Comparison of ENCODE assay signal across 8 mouse cellular contexts in the genomic region with DNA sequence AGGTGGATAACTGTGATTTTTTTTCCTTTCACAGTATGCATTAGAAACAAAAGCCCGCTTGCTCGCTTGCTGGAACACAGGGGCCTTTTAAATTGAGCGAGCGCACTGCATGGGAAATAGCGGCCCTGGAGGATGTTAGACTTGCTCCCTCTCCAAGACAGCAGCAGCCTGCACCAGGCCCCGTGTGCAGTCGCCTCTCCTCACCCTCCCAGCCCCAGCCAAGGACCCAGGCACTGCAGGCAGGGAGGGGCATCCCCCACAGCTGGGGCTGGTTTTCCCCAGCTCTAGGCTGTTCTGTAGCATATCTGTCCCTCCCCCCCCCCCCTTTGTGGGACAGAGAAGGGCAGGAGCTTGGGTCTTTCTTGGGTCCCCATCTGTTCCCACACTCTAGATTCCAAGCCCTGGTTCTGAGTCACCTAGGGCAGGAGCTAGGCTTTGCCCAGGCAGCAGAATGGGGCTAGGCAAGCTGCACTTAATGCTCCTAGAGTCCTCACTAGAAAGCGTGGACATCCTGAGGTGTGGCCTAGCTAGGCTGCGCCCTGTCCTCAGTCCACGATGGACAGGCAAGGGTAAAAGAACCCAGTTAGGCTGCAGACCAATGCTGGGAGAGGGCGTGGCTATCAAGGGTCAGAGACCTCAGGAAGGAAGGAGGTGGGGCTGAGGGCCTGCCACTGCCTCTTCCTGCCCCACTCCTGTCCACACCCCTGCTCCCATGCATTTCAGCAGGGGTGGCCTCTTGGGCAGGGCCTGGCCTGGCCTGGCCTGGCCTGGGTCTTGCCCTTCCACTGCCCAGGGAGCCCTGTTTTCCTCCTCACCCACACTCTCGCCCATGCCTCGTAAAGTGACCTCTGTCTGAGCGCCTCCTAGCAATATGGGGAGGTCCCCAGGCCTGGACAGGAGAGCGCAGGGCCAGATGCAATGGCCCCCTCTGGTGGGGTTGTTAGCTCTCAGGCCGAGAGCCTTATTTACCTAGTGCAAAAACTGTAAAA.
A peak's percentile ranks its signal among the peaks of the same experiment; 100 is the strongest.
DNase-seq lines count a peak whose midpoint lies in the region; ATAC-seq lines count a peak whose summit lies in the region.

No protein-coding gene starts in this region.

- H3K9me3 ChIP-seq in liver, embryonic 13.5 days (replicated peaks), result no peaks in the 10 kb centered on the region

- peaks cover 22% of the 10 kb centered on the region for H3K4me1 ChIP-seq in liver, embryonic 13.5 days (replicated peaks)

- peaks cover 10% of the 10 kb centered on the region; the same call in 1 of the 2 replicates for H3K36me3 ChIP-seq in liver, embryonic 13.5 days

- DNase-seq in 416B (ENCODE audit: low read depth), result peak; percentile 94
- peak; percentile 63 to 73 for DNase-seq in adrenal gland, postnatal 36 days
- peak; percentile 69 for DNase-seq in gastrocnemius, postnatal 25 days
- peak; percentile 13 for DNase-seq in induced T-regulatory cell, adult 2 months (ENCODE audit: low read depth)
- DNase-seq in liver, embryonic 13.5 days, result peak; percentile 19
- DNase-seq in thymus, postnatal 10 days (ENCODE audit: low spot score in 2 of 2), result no peak

- no peak overlapping the region for H3K9ac ChIP-seq in liver, embryonic 13.5 days

- peak; percentile 82 for ATAC-seq in liver, embryonic 13.5 days (ENCODE audit: low read depth)
- ATAC-seq in monocyte, adult 5-6 weeks (replicated peaks; ENCODE audit: insufficient number of reproducible peaks, low FRiP score, low TSS enrichment, poor library complexity, severe bottlenecking), result peak; percentile 34; the same call in 1 of the 2 replicates
- ATAC-seq in inflammation-experienced regulatory T-cells, adult 6 months, result no peak

- H3K4me3 ChIP-seq in liver, embryonic 13.5 days (replicated peaks), result no peak overlapping the region

- peak overlapping the region; percentile 34 for H3K27ac ChIP-seq in liver, embryonic 13.5 days

- no peaks in the 10 kb centered on the region for H3K27me3 ChIP-seq in liver, embryonic 13.5 days

- 41% methylated on average over 16 of the region's 16 CpGs for WGBS in liver, embryonic 13.5 days (ENCODE audit: insufficient replicate concordance)

- no peak overlapping the region for H3K4me2 ChIP-seq in liver, embryonic 13.5 days

Comparison
In these comparisons a context has a peak if more than half of its experiments do, and no peak if none do; other contexts are left out.
1. DNase-seq: peak in 416B (single experiment), adrenal gland, postnatal 36 days (2 of 2), gastrocnemius, postnatal 25 days (single experiment), induced T-regulatory cell, adult 2 months (single experiment) and liver, embryonic 13.5 days (single experiment); none in thymus, postnatal 10 days (0 of 2).